In the genomic region with DNA sequence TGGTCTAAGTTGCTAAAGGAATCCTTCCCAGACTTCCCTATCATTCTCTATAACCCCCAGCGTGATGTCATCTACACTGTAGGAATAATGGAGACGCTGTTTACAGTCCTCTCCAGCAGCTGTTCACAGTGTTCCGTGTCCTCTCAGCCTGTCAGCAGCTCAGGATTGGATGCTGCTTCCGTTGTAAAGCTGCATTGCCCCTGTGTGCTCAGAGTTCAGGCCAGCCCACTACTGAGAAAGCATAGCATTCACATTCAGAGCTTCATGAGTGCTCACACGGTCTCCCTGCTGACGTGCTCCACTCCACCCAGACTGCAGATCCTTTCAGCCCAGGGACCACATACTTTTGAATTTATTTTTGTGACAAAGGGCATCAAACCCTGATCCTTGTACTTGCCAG, we compare ENCODE assay signal across 14 mouse cellular contexts.
"Had no signal": no experiment of that assay in that cellular context is flagged by ENCODE, and none has a peak within 500 bp of the region (broad histone marks: within the 10 kb centered on the region; RNA-seq: fewer than 3 reads in every experiment).

No protein-coding gene starts in this region.

- H3K9ac ChIP-seq: limb, embryonic 13.5 days; liver, embryonic 14.5 days; neural tube, embryonic 15.5 days had no signal

- H3K4me1 ChIP-seq: limb, embryonic 13.5 days; midbrain, embryonic 10.5 days; neural tube, embryonic 15.5 days had no signal

- H3K27me3 ChIP-seq: limb, embryonic 13.5 days; neural tube, embryonic 15.5 days had no signal

- DNase-seq: kidney, adult 9 months; kidney, postnatal 36 days; left cerebral cortex, postnatal 4 days; lung, postnatal 4 days; midbrain, embryonic 14.5 days; right cerebral cortex, adult 18-20 months; right cerebral cortex, postnatal 25 days; thymus, postnatal 36 days had no signal

- H3K9me3 ChIP-seq: limb, embryonic 13.5 days; midbrain, embryonic 10.5 days; neural tube, embryonic 15.5 days had no signal

- H3K4me2 ChIP-seq: limb, embryonic 13.5 days; neural tube, embryonic 15.5 days had no signal

- H3K4me3 ChIP-seq: limb, embryonic 13.5 days; midbrain, embryonic 10.5 days; myocyte; neural tube, embryonic 15.5 days had no signal

- H3K27ac ChIP-seq: kidney, postnatal 0 days; limb, embryonic 13.5 days; liver, embryonic 14.5 days; midbrain, embryonic 10.5 days; neural tube, embryonic 15.5 days had no signal
